Mouse (Mus musculus) intestine, postnatal 0 days (tissue): Measurements from ENCODE around the gene Ubxn11. TPM values are rescaled to one million over a fixed set of nuclear protein-coding genes. Genes with fewer than 3 reads are reported as not detected.
A peak's percentile ranks its signal among the peaks of the same experiment; 100 is the strongest.

Experiments
- ATAC-seq: fragments of 200-750 bp; cut with Nextera tagmentation; 2 replicates; pipeline ENCODE4 v1.8.0; 2017; ENCODE audit warnings: mild to moderate bottlenecking, moderate TSS enrichment, moderate library complexity
- H3K27ac ChIP-seq: fragments of 300-500 bp; sonication (generic); 2 replicates; pipeline ENCODE4 v1.5.1; 2014; ENCODE audit warnings: mild to moderate bottlenecking, low read depth, low read length, moderate library complexity
- H3K27me3 ChIP-seq: fragments of 300-500 bp; sonication (generic); replicated peaks from 2 replicates; pipeline ENCODE4 v1.6.1; 2014; ENCODE audit warnings: low read length, mixed read lengths; ENCODE audit not compliant: control insufficient read depth, insufficient read depth
- H3K36me3 ChIP-seq: fragments of 300-500 bp; sonication (generic); 2 replicates; pipeline ENCODE4 v1.6.1; 2014; ENCODE audit warnings: mild to moderate bottlenecking, moderate library complexity; ENCODE audit not compliant: control insufficient read depth, insufficient read depth
- H3K4me1 ChIP-seq: fragments of 300-500 bp; sonication (generic); replicated peaks from 2 replicates; pipeline ENCODE4 v1.6.1; 2014; ENCODE audit warnings: antibody characterized with exemption, low read length, mixed read lengths; ENCODE audit not compliant: control insufficient read depth, insufficient read depth
- H3K4me2 ChIP-seq: fragments of 300-500 bp; sonication (generic); replicated peaks from 2 replicates; pipeline ENCODE4 v1.6.1; 2014; ENCODE audit warnings: low read depth, mild to moderate bottlenecking, moderate library complexity
- H3K4me3 ChIP-seq: fragments of 300-500 bp; sonication (generic); 2 replicates; pipeline ENCODE4 v1.5.1; 2014; ENCODE audit warnings: low read depth, low read length
- H3K9ac ChIP-seq: fragments of 300-500 bp; sonication (generic); 2 replicates; pipeline ENCODE4 v1.6.1; 2014; ENCODE audit warnings: mild to moderate bottlenecking, low read depth, low read length
- H3K9me3 ChIP-seq: fragments of 300-500 bp; sonication (generic); 2 replicates; pipeline ENCODE4 v1.6.1; 2016; ENCODE audit warnings: mixed run types; ENCODE audit not compliant: control insufficient read depth
- CTCF ChIP-seq: sonication (generic); IDR thresholded peaks from 2 replicates; pipeline ENCODE4 v1.5.1; 2016; ENCODE audit warnings: low read depth, mild to moderate bottlenecking, control low read depth, antibody characterized with exemption, moderate library complexity
- WGBS: fragments of 180-500 bp; shearing (Covaris S2); extraction: QIAGEN DNeasy Blood & Tissue Kit; methylation state at CpG from one replicate; pipeline ENCODE4 v1.1.7; 2014; 5-methylcytosine and 5-hydroxymethylcytosine counted together
- polyA plus RNA-seq: library from polyadenylated mRNA; unstranded; fragments of >200 nt; fragmentation: Nextera tagmentation; extraction: Ambion mirVana; gene quantifications from 2 replicates; pipeline ENCODE4 v1.2.1, GENCODE M21; 2015

Ubxn11 gene
- polyA plus RNA-seq, 1 experiment from 2014 or later: 1.5 TPM

DNA sequence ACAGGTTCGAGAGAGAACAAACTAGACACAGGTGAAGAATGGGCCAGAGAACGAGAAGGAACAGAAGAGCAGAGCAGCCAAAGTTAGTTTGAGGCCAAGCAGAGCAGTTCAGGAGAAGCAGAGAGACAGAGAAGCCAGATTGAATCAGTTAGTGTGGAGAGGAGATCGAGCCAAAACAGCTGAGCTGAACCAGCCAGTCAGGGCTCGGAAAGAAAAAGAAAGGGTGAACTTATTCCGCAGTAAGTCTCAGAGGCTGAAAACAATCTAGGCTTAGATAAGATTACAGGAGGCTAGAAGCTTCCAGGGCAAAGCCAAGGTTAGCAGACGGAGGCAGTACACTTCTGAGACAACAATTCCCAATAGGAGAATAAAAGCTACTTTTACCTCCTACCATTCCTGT is 62.7 kb downstream of the Ubxn11 start:
- no peaks in the 10 kb centered on the region for H3K36me3 ChIP-seq
- TF ChIP-seq CTCF: no peak
- no peaks in the 10 kb centered on the region for H3K4me1 ChIP-seq
- no peak overlapping the region for H3K9ac ChIP-seq
- no peaks in the 10 kb centered on the region for H3K27me3 ChIP-seq
- no peaks in the 10 kb centered on the region for H3K9me3 ChIP-seq
- WGBS: 42% methylated on average over 6 of the region's 6 CpGs
- H3K27ac ChIP-seq: peak overlapping the region; percentile 60
- H3K4me2 ChIP-seq: peak overlapping the region; percentile 30; the same call in 1 of the 2 replicates
- H3K4me3 ChIP-seq: no peak overlapping the region
- ATAC-seq: 0 out of 2 replicates have a peak, but pooled peaks have one; percentile 25

GRCm38 (mm10) chr4:134165548-134166465 is 63.4 kb downstream of the Ubxn11 start:
- no peak overlapping the region for H3K9ac ChIP-seq
- WGBS: 72% methylated on average over 3 of the region's 3 CpGs
- no peak overlapping the region; the same call in 1 of the 2 replicates for H3K27ac ChIP-seq
- H3K36me3 ChIP-seq: no peaks in the 10 kb centered on the region
- no peak overlapping the region; the same call in 1 of the 2 replicates for H3K4me2 ChIP-seq
- H3K9me3 ChIP-seq: no peaks in the 10 kb centered on the region
- no peak for TF ChIP-seq CTCF
- H3K4me1 ChIP-seq: no peaks in the 10 kb centered on the region
- H3K27me3 ChIP-seq: no peaks in the 10 kb centered on the region
- H3K4me3 ChIP-seq: no peak overlapping the region
- ATAC-seq: no peak

DNA sequence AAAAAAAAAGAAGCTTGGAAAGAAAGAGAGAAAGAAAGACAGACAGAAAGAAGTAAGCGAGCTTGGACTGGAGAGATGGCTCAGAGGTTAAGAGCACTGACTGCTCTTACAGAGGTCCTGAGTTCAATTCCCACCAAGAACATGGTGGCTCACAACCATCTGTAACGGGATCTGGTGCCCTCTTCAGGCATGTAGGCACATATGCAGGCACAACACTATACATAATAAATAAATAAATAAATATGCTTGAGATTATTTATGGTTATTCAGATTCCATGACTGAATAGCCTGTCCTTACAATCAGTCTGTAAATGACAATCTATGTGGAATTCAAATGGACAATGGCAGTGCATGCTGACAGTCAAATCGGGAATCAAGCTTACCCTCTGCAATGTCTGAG is 64.5 kb downstream of the Ubxn11 start:
- WGBS: 93% methylated on average over 3 of the region's 3 CpGs
- H3K4me3 ChIP-seq: no peak overlapping the region
- H3K27ac ChIP-seq: no peak overlapping the region
- no peak for ATAC-seq
- H3K9me3 ChIP-seq: no peaks in the 10 kb centered on the region
- H3K4me1 ChIP-seq: no peaks in the 10 kb centered on the region
- no peak overlapping the region for H3K9ac ChIP-seq
- peaks cover 5% of the 10 kb centered on the region; the same call in 1 of the 2 replicates for H3K36me3 ChIP-seq
- peak; percentile 49 for TF ChIP-seq CTCF
- H3K4me2 ChIP-seq: no peak overlapping the region
- H3K27me3 ChIP-seq: no peaks in the 10 kb centered on the region

- Histone ChIP-seq H3K4me3 (no peak overlapping the region), H3K9ac (no peak overlapping the region), H3K4me2 (no peak overlapping the region), H3K4me1 (no peaks in the 10 kb centered on the region), H3K27me3 (no peaks in the 10 kb centered on the region), H3K36me3 (peaks cover 5% of the 10 kb centered on the region; the same call in 1 of the 2 replicates), H3K9me3 (no peaks in the 10 kb centered on the region), H3K27ac (no peak overlapping the region)
- ATAC-seq: no peak
- WGBS: 64% methylated on average over 3 of the region's 3 CpGs
- TF ChIP-seq CTCF: no peak
Measured at GRCm38 (mm10) chr4:134172391-134172790, 70.0 kb downstream of the Ubxn11 start.

Other genes starting within 250 kb of the Ubxn11 start
- 86.2 and 88.8 TPM in 2 replicates for gene Rps6ka1, start 214.8 kb upstream of the Ubxn11 start, polyA plus RNA-seq
- gene Hmgn2, start 133.9 kb upstream of the Ubxn11 start, polyA plus RNA-seq: 605 and 661 TPM in 2 replicates
- gene Dhdds, start 101.7 kb upstream of the Ubxn11 start, polyA plus RNA-seq: 26.1 TPM in 2 replicates
- gene Lin28a, start 83.7 kb upstream of the Ubxn11 start, polyA plus RNA-seq: not detected in 2 replicates
- gene Zfp683, start 48.7 kb upstream of the Ubxn11 start, polyA plus RNA-seq: not detected in 2 replicates
- gene Crybg2, start 41.8 kb upstream of the Ubxn11 start, polyA plus RNA-seq: 17.9 and 22.5 TPM in 2 replicates
- gene Cd52, start 7.5 kb upstream of the Ubxn11 start, polyA plus RNA-seq: 28.7 and 31.2 TPM in 2 replicates
- 503 and 522 TPM in 2 replicates for gene Sh3bgrl3, start 26.2 kb downstream of the Ubxn11 start, polyA plus RNA-seq
- 85.9 and 91.1 TPM in 2 replicates for gene Cep85, start 84.5 kb downstream of the Ubxn11 start, polyA plus RNA-seq
- not detected in 2 replicates for gene Gm7534, start 100.4 kb downstream of the Ubxn11 start, polyA plus RNA-seq
- gene Catsper4, start 124.8 kb downstream of the Ubxn11 start, polyA plus RNA-seq: 0.60 and 0.81 TPM in 2 replicates
- gene Cnksr1, start 135.8 kb downstream of the Ubxn11 start, polyA plus RNA-seq: 13.8 and 15.5 TPM in 2 replicates
- gene E130218I03Rik, start 141.1 kb downstream of the Ubxn11 start, polyA plus RNA-seq: 0.39 and 0.46 TPM in 2 replicates
- 9.4 and 10.5 TPM in 2 replicates for gene Zfp593, start 143.0 kb downstream of the Ubxn11 start, polyA plus RNA-seq
- not detected in 2 replicates for gene Gm30191, start 144.4 kb downstream of the Ubxn11 start, polyA plus RNA-seq
- gene Grrp1, start 151.5 kb downstream of the Ubxn11 start, polyA plus RNA-seq: 6.8 and 7.6 TPM in 2 replicates
- 9.2 and 9.6 TPM in 2 replicates for gene Pdik1l, start 185.3 kb downstream of the Ubxn11 start, polyA plus RNA-seq
- 1.4 and 1.7 TPM in 2 replicates for gene Trim63, start 212.6 kb downstream of the Ubxn11 start, polyA plus RNA-seq
- 15.4 and 39.1 TPM in 2 replicates for gene Slc30a2, start 240.6 kb downstream of the Ubxn11 start, polyA plus RNA-seq